Mouse (Mus musculus): ENCODE results near the gene Eefsec.

Gene Eefsec

DNA sequence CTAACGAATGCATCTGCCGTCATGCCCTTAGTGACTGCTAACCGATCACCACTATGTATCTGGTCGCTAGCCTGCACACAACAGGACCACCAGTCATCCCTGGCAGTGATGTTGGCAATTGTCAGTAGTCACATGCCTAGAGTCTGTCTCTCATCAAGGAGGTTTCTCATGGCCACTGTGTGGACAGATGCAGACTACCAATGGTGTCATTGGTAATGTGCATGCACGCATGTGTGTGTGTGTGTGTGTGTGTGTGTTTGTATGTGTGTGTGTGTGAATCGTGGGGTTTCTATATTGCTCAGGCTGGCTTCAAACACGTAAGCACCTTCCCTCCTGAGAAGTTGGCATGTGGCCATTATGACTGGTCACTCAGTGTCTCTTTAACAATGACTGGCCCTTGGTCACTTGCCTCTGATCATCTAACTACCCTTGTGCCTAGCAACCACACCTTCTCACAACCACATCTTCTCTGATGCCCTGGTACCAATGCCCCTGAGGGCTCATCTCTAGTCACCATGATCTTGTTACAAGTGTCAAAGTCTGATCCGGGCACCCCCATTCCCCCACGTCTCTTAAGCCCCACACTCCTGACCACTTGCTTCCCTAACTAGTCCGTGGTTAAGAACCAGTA lies 238.8 kb downstream of the Eefsec start:
- no peak for DNase-seq (ENCODE audit: low spot score in 2 of 2)

Measured in right cerebral cortex, postnatal 10 days (tissue).